Mouse (Mus musculus) brain, embryonic 14.5 days (tissue): ENCODE data around the gene Kcnq1.
A peak's percentile ranks its signal among the peaks of the same experiment; 100 is the strongest.

ENCODE experiments used
- CTCF ChIP-seq: fragments of 200-500 bp; IDR thresholded peaks from 2 replicates; pipeline ENCODE4 v1.5.1; 2012; ENCODE audit warnings: inconsistent platforms, mild to moderate bottlenecking, moderate library complexity, borderline replicate concordance; ENCODE audit not compliant: insufficient read depth, insufficient read length; ENCODE audit errors: extremely low read depth
- POLR2A ChIP-seq: fragments of 200-500 bp; IDR thresholded peaks from 2 replicates; pipeline ENCODE4 v1.6.1; 2012; ENCODE audit warnings: mild to moderate bottlenecking, inconsistent platforms, borderline replicate concordance; ENCODE audit not compliant: poor library complexity, insufficient read depth, insufficient read length, severe bottlenecking; ENCODE audit errors: extremely low read depth

DNA sequence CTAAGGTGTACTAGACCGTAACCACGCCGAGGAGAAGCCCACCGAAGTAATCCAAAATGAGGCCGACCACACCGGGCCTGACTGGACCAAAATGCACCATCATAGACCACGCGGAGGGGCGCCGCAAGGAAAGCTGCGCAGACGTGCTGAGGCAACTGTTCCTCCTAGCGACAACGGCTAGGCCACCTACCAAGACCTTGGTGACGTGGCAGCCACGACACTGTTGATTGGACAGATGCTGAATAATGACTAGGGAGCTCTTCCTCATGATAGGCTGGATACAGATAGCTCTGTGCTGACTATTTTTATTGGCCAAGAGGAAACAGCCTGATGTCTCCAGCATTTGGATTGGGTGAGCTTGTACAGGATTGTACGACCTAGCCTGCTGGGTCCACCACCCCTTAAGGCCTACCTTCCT is 190.2 kb downstream of the Kcnq1 start:
- TF ChIP-seq POLR2A (peak; percentile 44; the same call in 1 of the 2 replicates), CTCF (no peak)
